Mouse (Mus musculus): ENCODE data around the gene Camkk2.

DNA sequence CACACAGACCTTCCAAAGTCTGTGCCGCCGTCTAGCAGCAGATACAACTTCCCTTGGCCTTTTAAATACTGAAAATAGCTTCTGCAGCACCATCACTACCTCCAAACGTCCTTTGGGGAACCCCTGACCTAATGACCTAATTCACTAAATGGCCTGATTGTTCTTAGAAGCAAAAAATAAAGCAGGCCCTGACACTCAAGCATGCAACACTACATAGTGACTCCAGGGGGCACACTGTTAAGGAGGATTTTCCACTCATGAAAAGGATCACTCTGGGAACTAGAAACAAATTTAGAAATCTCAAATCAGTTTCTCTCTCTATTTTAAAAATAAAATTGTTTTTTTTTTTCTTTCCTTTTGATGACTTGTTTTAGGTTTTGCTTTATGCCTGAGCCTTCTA, 26.3 kb upstream of the Camkk2 start:
- no peak for TF ChIP-seq CTCF (IDR thresholded peaks at IDR 0.05; ENCODE audit: insufficient read depth, low read depth, low read length)
- TF ChIP-seq POLR2A (IDR thresholded peaks at IDR 0.05; ENCODE audit: insufficient read depth, low read depth, low read length) = no peak

Measured in olfactory bulb, adult 2 months (tissue).